Mouse (Mus musculus): ENCODE measurements at regions not wholly inside any gene's neighbourhood (a gene's known extent, or its start where the extent isn't known, plus 50 kb on each side); places are given as distances from the start of the nearest gene placed in this dataset.

DNA sequence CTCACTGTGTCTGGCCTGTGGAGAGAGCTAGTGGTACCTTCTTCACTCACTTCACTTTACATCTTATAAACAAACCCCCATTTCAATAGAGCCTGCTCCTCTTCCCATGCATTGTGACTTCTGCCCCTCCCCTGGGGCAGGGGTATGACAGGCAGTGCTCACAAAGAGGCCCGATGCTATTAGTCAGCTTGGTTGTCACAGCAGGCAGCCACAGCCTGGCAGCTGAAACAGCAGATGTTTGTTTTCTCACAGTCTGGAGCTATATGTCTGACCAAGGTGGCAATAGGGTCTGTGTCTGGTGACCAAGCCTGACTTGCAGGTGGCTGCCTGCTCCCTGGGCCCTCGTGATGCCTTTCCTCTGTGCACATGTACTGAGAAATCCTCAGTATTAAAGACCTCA lies 472.8 kb downstream of the Bnc2 start:
- TF ChIP-seq POLR2A (IDR thresholded peaks at IDR 0.05; ENCODE audit: control insufficient read depth, low read depth, low read length) (no peak), CTCF (IDR thresholded peaks at IDR 0.05; ENCODE audit: control insufficient read depth, insufficient read depth, insufficient replicate concordance, low read depth, low read length) (no peak)
